Mouse (Mus musculus): ENCODE measurements around the gene Snn.
"Not testable (repeated sequence)": the region's sequence is repeated elsewhere in the genome, so short reads cannot be mapped to it uniquely, and the experiment has no call there.

Snn gene

GRCm38 (mm10) chr16:11060645-11061044 lies at the start of gene Snn:
TSS of gene Snn (plus strand) at chr16:11060945.
- peak; percentile 80 for DNase-seq

- no peak for DNase-seq
Measured at GRCm38 (mm10) chr16:11011206-11011605, 49.5 kb upstream of the Snn start.

- DNase-seq = no peak
Measured at GRCm38 (mm10) chr16:11011939-11012338, 48.8 kb upstream of the Snn start.

- DNase-seq = peak; percentile 96
Measured at GRCm38 (mm10) chr16:11012571-11013463, 47.9 kb upstream of the Snn start.

GRCm38 (mm10) chr16:11013464-11014147 lies 47.1 kb upstream of the Snn start:
- DNase-seq = not testable (repeated sequence)

- DNase-seq = no peak
Measured at GRCm38 (mm10) chr16:11014407-11014806, 46.3 kb upstream of the Snn start.

GRCm38 (mm10) chr16:11016353-11016752 lies 44.4 kb upstream of the Snn start:
- DNase-seq = peak; percentile 90

GRCm38 (mm10) chr16:11017807-11018595 lies 42.7 kb upstream of the Snn start:
- peak; percentile 90 for DNase-seq

- DNase-seq = no peak
Measured at GRCm38 (mm10) chr16:11021403-11022112, 39.2 kb upstream of the Snn start.

GRCm38 (mm10) chr16:11022113-11022489 lies 38.6 kb upstream of the Snn start:
- DNase-seq = no peak

- no peak for DNase-seq
Measured at GRCm38 (mm10) chr16:11023618-11024017, 37.1 kb upstream of the Snn start.

- DNase-seq = peak; percentile 95
Measured at GRCm38 (mm10) chr16:11024841-11025240, 35.9 kb upstream of the Snn start.

GRCm38 (mm10) chr16:11028206-11028605 lies 32.5 kb upstream of the Snn start:
- no peak for DNase-seq

GRCm38 (mm10) chr16:11030844-11031243 lies 29.9 kb upstream of the Snn start:
- DNase-seq = no peak

- DNase-seq = no peak
Measured at GRCm38 (mm10) chr16:11031320-11031719, 29.4 kb upstream of the Snn start.

GRCm38 (mm10) chr16:11034193-11034803 lies 26.4 kb upstream of the Snn start:
- peak; percentile 97 for DNase-seq

- DNase-seq = no peak
Measured at GRCm38 (mm10) chr16:11035273-11035672, 25.5 kb upstream of the Snn start.

GRCm38 (mm10) chr16:11035790-11036431 lies 24.8 kb upstream of the Snn start:
- DNase-seq = peak; percentile 96

GRCm38 (mm10) chr16:11040603-11041002 lies 20.1 kb upstream of the Snn start:
- peak; percentile 52 for DNase-seq

- DNase-seq = no peak
Measured at GRCm38 (mm10) chr16:11043239-11043638, 17.5 kb upstream of the Snn start.

- peak; percentile 99 for DNase-seq
Measured at GRCm38 (mm10) chr16:11046437-11046836, 14.3 kb upstream of the Snn start.

- DNase-seq = no peak
Measured at GRCm38 (mm10) chr16:11047130-11047529, 13.6 kb upstream of the Snn start.
